Mouse (Mus musculus): ENCODE data around the gene Fndc9. TPM values are rescaled to one million over a fixed set of nuclear protein-coding genes. Genes with fewer than 3 reads are reported as not detected.

The Fndc9 gene
- polyA plus RNA-seq, 1 experiment from 2014 or later: 0.03 TPM

DNA sequence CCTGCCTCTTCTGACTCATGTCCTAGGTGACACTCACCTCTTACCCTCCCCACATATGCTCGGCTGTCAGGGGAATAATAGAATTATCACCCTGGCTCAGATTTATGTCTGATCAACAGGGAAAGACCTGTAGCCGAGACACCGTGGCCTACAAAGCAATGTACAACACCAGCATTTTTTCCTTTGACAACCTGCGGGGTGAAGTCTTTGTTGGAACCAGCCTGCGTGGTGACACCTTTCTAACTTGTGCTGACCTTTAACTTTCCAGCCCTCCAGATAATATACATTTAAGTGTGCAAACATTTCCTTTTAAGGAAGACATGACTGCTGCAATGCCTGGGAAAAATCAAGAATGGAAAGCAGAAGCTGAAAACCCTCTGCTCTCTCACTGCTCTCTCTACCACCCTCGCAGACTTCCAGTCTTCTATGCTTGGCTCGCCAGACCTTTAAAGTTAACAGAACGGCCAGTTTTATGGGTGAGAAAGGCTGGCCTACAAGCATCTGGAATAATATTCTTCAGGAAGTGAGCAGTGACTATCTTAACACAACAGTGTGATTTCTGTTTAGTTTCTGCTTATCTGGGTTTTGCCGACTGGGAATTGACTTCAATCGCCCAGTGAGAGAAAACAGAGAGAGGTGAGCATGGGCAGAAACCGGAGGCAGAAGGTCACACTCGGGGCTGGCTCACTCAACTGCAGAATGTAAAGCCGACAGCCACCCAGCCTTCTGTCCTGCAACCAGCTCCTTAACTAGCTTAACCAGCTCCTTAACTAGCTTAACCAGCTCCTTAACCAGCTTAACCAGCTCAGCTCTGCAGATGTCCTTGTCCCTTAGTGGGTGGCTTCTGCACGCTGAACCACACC is 20.7 kb upstream of the Fndc9 start:
- no peaks in the 10 kb centered on the region for H3K9me3 ChIP-seq (replicated peaks)
- H3K4me3 ChIP-seq (replicated peaks): no peak overlapping the region
- H3K27ac ChIP-seq (replicated peaks): 0 out of 2 replicates have a peak overlapping the region, but pooled peaks have one; percentile 0
- 0 out of 2 replicates have a peak overlapping the region, but pooled peaks have one; percentile 18 for H3K4me2 ChIP-seq
- WGBS (ENCODE audit: insufficient replicate concordance): 44% methylated on average over 14 of the region's 14 CpGs
- H3K27me3 ChIP-seq: no peaks in the 10 kb centered on the region
- no peak for ATAC-seq (ENCODE audit: insufficient read depth)
- H3K9ac ChIP-seq: no peak overlapping the region
- H3K36me3 ChIP-seq (replicated peaks): no peaks in the 10 kb centered on the region
- peaks cover 9% of the 10 kb centered on the region; the same call in 1 of the 2 replicates for H3K4me1 ChIP-seq (replicated peaks)

DNA sequence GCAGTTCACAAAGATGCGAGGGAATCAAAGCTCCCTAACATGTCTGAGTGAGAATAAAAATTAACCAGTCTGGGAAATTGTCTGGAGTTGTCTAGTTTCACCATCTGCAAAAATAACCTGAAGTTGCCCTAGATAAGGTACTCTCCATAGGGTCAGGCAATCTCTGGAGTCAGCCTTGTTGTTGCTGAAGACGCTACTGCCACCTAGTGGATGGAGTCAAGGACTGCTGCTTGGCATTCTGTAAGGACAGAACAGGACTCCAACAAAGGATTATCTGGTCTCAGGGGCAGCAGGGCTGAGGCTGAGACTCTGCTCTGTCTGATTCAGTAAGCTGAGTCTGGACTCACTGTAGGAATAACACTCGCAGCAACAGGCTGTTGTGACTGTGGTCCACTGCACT is 20.0 kb upstream of the Fndc9 start:
- peak; percentile 34; the same call in 1 of the 2 replicates for ATAC-seq (ENCODE audit: insufficient read depth)
- Histone ChIP-seq H3K9ac (no peak overlapping the region), H3K27me3 (no peaks in the 10 kb centered on the region), H3K27ac (replicated peaks) (no peak overlapping the region), H3K36me3 (replicated peaks) (no peaks in the 10 kb centered on the region), H3K4me3 (replicated peaks) (no peak overlapping the region), H3K9me3 (replicated peaks) (no peaks in the 10 kb centered on the region), H3K4me2 (no peak overlapping the region), H3K4me1 (replicated peaks) (peaks cover 9% of the 10 kb centered on the region; the same call in 1 of the 2 replicates)
- 20% methylated on average over 3 of the region's 3 CpGs for WGBS (ENCODE audit: insufficient replicate concordance)

GRCm38 (mm10) chr11:46216669-46217068 is 18.7 kb upstream of the Fndc9 start:
- Histone ChIP-seq H3K36me3 (replicated peaks) (no peaks in the 10 kb centered on the region), H3K27ac (replicated peaks) (no peak overlapping the region), H3K27me3 (no peaks in the 10 kb centered on the region), H3K4me1 (replicated peaks) (peaks cover 9% of the 10 kb centered on the region; the same call in 1 of the 2 replicates), H3K4me3 (replicated peaks) (no peak overlapping the region), H3K9me3 (replicated peaks) (no peaks in the 10 kb centered on the region), H3K4me2 (no peak overlapping the region), H3K9ac (no peak overlapping the region)
- ATAC-seq (ENCODE audit: insufficient read depth): no peak
- WGBS (ENCODE audit: insufficient replicate concordance): 54% methylated on average over 7 of the region's 7 CpGs

DNA sequence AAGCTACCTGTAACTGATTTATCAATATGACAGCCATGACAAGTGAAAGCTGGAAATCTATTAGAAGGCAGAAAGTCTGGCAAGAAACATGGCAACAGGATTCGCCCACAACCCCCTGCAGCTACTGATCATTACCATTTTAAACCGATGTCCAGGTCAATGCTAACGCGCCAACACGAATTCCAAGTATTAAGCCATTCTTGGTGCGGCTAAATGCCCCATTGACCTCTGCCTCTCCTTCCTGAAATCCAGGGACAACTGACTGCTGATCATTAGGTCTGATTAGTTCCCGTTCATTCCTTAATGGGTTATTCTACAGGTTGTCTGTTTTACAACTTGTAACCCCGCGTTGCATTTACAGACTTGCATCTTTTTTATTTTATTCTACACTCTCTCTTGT is 17.6 kb upstream of the Fndc9 start:
- no peak overlapping the region for H3K4me3 ChIP-seq (replicated peaks)

GRCm38 (mm10) chr11:46218584-46218983 is 16.7 kb upstream of the Fndc9 start:
- Histone ChIP-seq H3K4me3 (replicated peaks) (no peak overlapping the region), H3K36me3 (replicated peaks) (no peaks in the 10 kb centered on the region), H3K27ac (replicated peaks) (no peak overlapping the region), H3K4me2 (no peak overlapping the region), H3K9me3 (replicated peaks) (no peaks in the 10 kb centered on the region), H3K4me1 (replicated peaks) (peaks cover 9% of the 10 kb centered on the region; the same call in 1 of the 2 replicates), H3K27me3 (no peaks in the 10 kb centered on the region), H3K9ac (no peak overlapping the region)
- no peak for ATAC-seq (ENCODE audit: insufficient read depth)
- WGBS (ENCODE audit: insufficient replicate concordance): 55% methylated on average over 5 of the region's 5 CpGs

More for the DNA sequence above, 17.6 kb upstream of the Fndc9 start:
- Histone ChIP-seq H3K27me3 (no peaks in the 10 kb centered on the region), H3K4me1 (replicated peaks) (peaks cover 9% of the 10 kb centered on the region; the same call in 1 of the 2 replicates), H3K4me2 (no peak overlapping the region), H3K9ac (no peak overlapping the region), H3K27ac (replicated peaks) (no peak overlapping the region), H3K9me3 (replicated peaks) (no peaks in the 10 kb centered on the region), H3K36me3 (replicated peaks) (no peaks in the 10 kb centered on the region)
- ATAC-seq (ENCODE audit: insufficient read depth): no peak
- 80% methylated on average over 9 of the region's 9 CpGs for WGBS (ENCODE audit: insufficient replicate concordance)

- Histone ChIP-seq H3K4me3 (replicated peaks) (no peak overlapping the region), H3K4me1 (replicated peaks) (peaks cover 7% of the 10 kb centered on the region; the same call in 1 of the 2 replicates), H3K27me3 (no peaks in the 10 kb centered on the region), H3K9me3 (replicated peaks) (no peaks in the 10 kb centered on the region), H3K4me2 (no peak overlapping the region), H3K27ac (replicated peaks) (no peak overlapping the region), H3K9ac (no peak overlapping the region), H3K36me3 (replicated peaks) (no peaks in the 10 kb centered on the region)
- ATAC-seq (ENCODE audit: insufficient read depth): no peak
- WGBS (ENCODE audit: insufficient replicate concordance): 71% methylated on average over 9 of the region's 9 CpGs
Observed at GRCm38 (mm10) chr11:46219380-46219779, 16.0 kb upstream of the Fndc9 start.

GRCm38 (mm10) chr11:46220211-46220610 is 15.1 kb upstream of the Fndc9 start:
- no peaks in the 10 kb centered on the region for H3K9me3 ChIP-seq (replicated peaks)
- no peak for ATAC-seq (ENCODE audit: insufficient read depth)
- 66% methylated on average over 2 of the region's 2 CpGs for WGBS (ENCODE audit: insufficient replicate concordance)
- H3K4me2 ChIP-seq: no peak overlapping the region
- H3K36me3 ChIP-seq (replicated peaks): no peaks in the 10 kb centered on the region
- H3K4me3 ChIP-seq (replicated peaks): no peak overlapping the region
- no peak overlapping the region for H3K27ac ChIP-seq (replicated peaks)
- no peak overlapping the region for H3K9ac ChIP-seq
- no peaks in the 10 kb centered on the region for H3K4me1 ChIP-seq (replicated peaks)
- no peaks in the 10 kb centered on the region for H3K27me3 ChIP-seq

- Histone ChIP-seq H3K4me3 (replicated peaks) (no peak overlapping the region), H3K9me3 (replicated peaks) (no peaks in the 10 kb centered on the region), H3K9ac (no peak overlapping the region), H3K27me3 (no peaks in the 10 kb centered on the region), H3K36me3 (replicated peaks) (no peaks in the 10 kb centered on the region), H3K27ac (replicated peaks) (no peak overlapping the region), H3K4me1 (replicated peaks) (0 out of 2 replicates have a peak, but pooled peaks cover 6% of the 10 kb centered on the region), H3K4me2 (no peak overlapping the region)
- WGBS (ENCODE audit: insufficient replicate concordance): 76% methylated on average over 2 of the region's 2 CpGs
- no peak for ATAC-seq (ENCODE audit: insufficient read depth)
Observed at GRCm38 (mm10) chr11:46223575-46223974, 11.8 kb upstream of the Fndc9 start.

- Histone ChIP-seq H3K4me3 (replicated peaks) (no peak overlapping the region), H3K4me2 (no peak overlapping the region), H3K9ac (no peak overlapping the region), H3K9me3 (replicated peaks) (no peaks in the 10 kb centered on the region), H3K4me1 (replicated peaks) (0 out of 2 replicates have a peak, but pooled peaks cover 6% of the 10 kb centered on the region), H3K27ac (replicated peaks) (no peak overlapping the region), H3K36me3 (replicated peaks) (no peaks in the 10 kb centered on the region), H3K27me3 (no peaks in the 10 kb centered on the region)
- 68% methylated on average over 5 of the region's 5 CpGs for WGBS (ENCODE audit: insufficient replicate concordance)
- no peak for ATAC-seq (ENCODE audit: insufficient read depth)
Observed at GRCm38 (mm10) chr11:46225345-46225744, 10.0 kb upstream of the Fndc9 start.

DNA sequence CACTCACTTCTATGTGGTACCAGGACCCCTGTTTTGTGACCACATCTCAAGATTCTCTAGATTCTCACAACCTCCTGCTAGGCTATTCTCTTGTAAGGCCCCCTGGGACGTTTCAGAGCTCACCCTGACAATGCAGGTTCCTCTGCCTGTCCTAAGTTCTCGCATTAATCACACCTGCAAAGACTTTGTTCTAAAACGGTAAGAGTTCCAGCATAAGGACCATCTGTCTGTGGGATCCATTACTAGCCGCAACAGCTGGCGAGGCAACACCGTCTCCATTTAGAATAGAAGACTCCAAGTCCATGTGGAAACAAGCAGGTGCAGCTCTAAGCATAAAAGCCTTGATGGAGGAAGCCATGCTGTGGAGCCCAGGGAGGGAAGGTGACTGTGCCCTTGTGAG is 5.1 kb upstream of the Fndc9 start:
- H3K36me3 ChIP-seq (replicated peaks): no peaks in the 10 kb centered on the region
- H3K27me3 ChIP-seq: no peaks in the 10 kb centered on the region
- H3K9me3 ChIP-seq (replicated peaks): no peaks in the 10 kb centered on the region
- H3K4me2 ChIP-seq: no peak overlapping the region
- ATAC-seq (ENCODE audit: insufficient read depth): no peak
- H3K27ac ChIP-seq (replicated peaks): no peak overlapping the region
- WGBS (ENCODE audit: insufficient replicate concordance): 68% methylated on average over 6 of the region's 6 CpGs
- no peak overlapping the region for H3K9ac ChIP-seq
- H3K4me1 ChIP-seq (replicated peaks): 0 out of 2 replicates have a peak, but pooled peaks cover 6% of the 10 kb centered on the region
- no peak overlapping the region for H3K4me3 ChIP-seq (replicated peaks)

GRCm38 (mm10) chr11:46232803-46233202 is 2.5 kb upstream of the Fndc9 start:
- Histone ChIP-seq H3K27me3 (no peaks in the 10 kb centered on the region), H3K9me3 (replicated peaks) (no peaks in the 10 kb centered on the region), H3K4me3 (replicated peaks) (no peak overlapping the region), H3K4me1 (replicated peaks) (no peaks in the 10 kb centered on the region), H3K36me3 (replicated peaks) (no peaks in the 10 kb centered on the region), H3K4me2 (no peak overlapping the region), H3K27ac (replicated peaks) (no peak overlapping the region), H3K9ac (no peak overlapping the region)
- 82% methylated on average over 4 of the region's 4 CpGs for WGBS (ENCODE audit: insufficient replicate concordance)
- ATAC-seq (ENCODE audit: insufficient read depth): no peak
